Mouse (Mus musculus) G1E (cell line): ENCODE data around the gene Sycp2. TPM values are rescaled to one million over a fixed set of nuclear protein-coding genes. Genes with fewer than 3 reads are reported as not detected.

ENCODE experiments used
- ATAC-seq: 2 replicates; pipeline ENCODE4 v1.8.0; 2016; ENCODE audit warnings: mild to moderate bottlenecking; ENCODE audit not compliant: insufficient number of reproducible peaks, poor library complexity, low FRiP score, severe bottlenecking; ENCODE audit errors: extremely low read depth
- DNase-seq: peaks from one replicate; pipeline ENCODE4 v3.0.0; 2012; ENCODE audit warnings: low spot score
- H3K27me3 ChIP-seq: 2 replicates; pipeline ENCODE4 v1.6.1; 2012; ENCODE audit warnings: mild to moderate bottlenecking, low read length, inconsistent platforms; ENCODE audit not compliant: insufficient read depth
- H3K36me3 ChIP-seq: replicated peaks from 2 replicates; pipeline ENCODE3; 2012; ENCODE audit warnings: mild to moderate bottlenecking, inconsistent platforms
- H3K4me1 ChIP-seq: 2 replicates; pipeline ENCODE4 v1.6.1; 2012; ENCODE audit warnings: low read depth, low read length, inconsistent platforms, mixed read lengths; ENCODE audit not compliant: insufficient read depth
- H3K4me3 ChIP-seq: 2 replicates; pipeline ENCODE4 v1.5.1; 2012; ENCODE audit warnings: low read depth, mild to moderate bottlenecking, inconsistent platforms, low read length, moderate library complexity, mixed read lengths
- H3K9me3 ChIP-seq: replicated peaks from 2 replicates; pipeline ENCODE4 v1.6.1; 2012; ENCODE audit warnings: inconsistent platforms
- CTCF ChIP-seq: IDR thresholded peaks from 2 replicates; pipeline ENCODE4 v1.5.1; 2012; ENCODE audit warnings: low read depth, low read length, inconsistent platforms, mixed read lengths
- GATA1 ChIP-seq: IDR thresholded peaks from 2 replicates; pipeline ENCODE4 v1.6.1; 2012; ENCODE audit warnings: borderline replicate concordance, low read length, inconsistent platforms, mixed read lengths
- GATA2 ChIP-seq: IDR thresholded peaks from 2 replicates; pipeline ENCODE4 v1.6.1; 2012; ENCODE audit warnings: low read depth, low read length, inconsistent platforms, borderline replicate concordance
- POLR2AphosphoS5 ChIP-seq: IDR thresholded peaks from 2 replicates; pipeline ENCODE4 v1.6.1; 2012; ENCODE audit warnings: low read depth, low read length, inconsistent platforms; ENCODE audit not compliant: insufficient replicate concordance
- TAL1 ChIP-seq: conservative IDR thresholded peaks from 2 replicates; pipeline ENCODE4 v1.6.1; 2012; ENCODE audit warnings: low read depth, low read length, inconsistent platforms, mixed read lengths
- polyA plus RNA-seq: library from polyadenylated mRNA; stranded (reverse); fragments of >175 nt; gene quantifications from 2 replicates; pipeline ENCODE4 v1.2.3, GENCODE M21; 2012
- total RNA-seq, 2 experiments: library from RNA; stranded (forward) in 1 of 2; stranded (reverse) in 1 of 2; fragments of 200-1000 nt in 1 of 2; fragments of >200 nt in 1 of 2; fragmentation: Nextera tagmentation in 1 of 2; gene quantifications; 2 replicates each; pipeline ENCODE4 v1.2.3; 2014 to 2017

The Sycp2 gene
- total and polyA plus RNA-seq, 3 experiments, result not detected

DNA sequence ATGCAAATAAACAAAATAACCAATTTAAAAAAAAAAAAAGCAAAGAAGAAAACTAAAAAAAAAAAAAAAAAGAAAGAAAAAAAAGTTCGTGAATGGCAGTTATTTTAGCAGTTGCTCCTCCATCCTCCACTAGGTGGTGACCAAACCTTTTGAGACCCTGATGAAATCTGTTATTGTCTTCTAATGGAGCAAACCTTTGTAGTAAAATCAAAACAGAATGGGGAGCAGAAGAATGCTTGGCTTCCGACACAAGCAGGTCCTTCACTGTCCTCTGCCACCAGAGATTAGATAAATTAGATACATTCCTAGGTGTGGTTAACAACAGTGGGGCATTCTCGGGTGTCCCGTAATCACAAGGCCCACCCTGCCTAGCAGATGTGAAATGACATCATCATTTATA lies 18.7 kb upstream of the Sycp2 start:
- Histone ChIP-seq H3K27me3 (no peaks in the 10 kb centered on the region), H3K36me3 (no peaks in the 10 kb centered on the region), H3K4me1 (no peaks in the 10 kb centered on the region), H3K9me3 (peaks cover 71% of the 10 kb centered on the region), H3K4me3 (no peak overlapping the region)
- DNase-seq, result no peak
- no peak for ATAC-seq
- TF ChIP-seq POLR2AphosphoS5 (no peak), GATA1 (no peak), GATA2 (no peak), CTCF (no peak), TAL1 (no peak)

- Histone ChIP-seq H3K4me3 (no peak overlapping the region), H3K4me1 (no peaks in the 10 kb centered on the region), H3K27me3 (no peaks in the 10 kb centered on the region), H3K9me3 (peaks cover 68% of the 10 kb centered on the region), H3K36me3 (no peaks in the 10 kb centered on the region)
- no peak for DNase-seq
- no peak for ATAC-seq
- TF ChIP-seq TAL1 (no peak), GATA2 (no peak), POLR2AphosphoS5 (no peak), GATA1 (no peak), CTCF (no peak)
These were observed 15.7 kb upstream of the Sycp2 start for GRCm38 (mm10) chr2:178423223-178423622.

DNA sequence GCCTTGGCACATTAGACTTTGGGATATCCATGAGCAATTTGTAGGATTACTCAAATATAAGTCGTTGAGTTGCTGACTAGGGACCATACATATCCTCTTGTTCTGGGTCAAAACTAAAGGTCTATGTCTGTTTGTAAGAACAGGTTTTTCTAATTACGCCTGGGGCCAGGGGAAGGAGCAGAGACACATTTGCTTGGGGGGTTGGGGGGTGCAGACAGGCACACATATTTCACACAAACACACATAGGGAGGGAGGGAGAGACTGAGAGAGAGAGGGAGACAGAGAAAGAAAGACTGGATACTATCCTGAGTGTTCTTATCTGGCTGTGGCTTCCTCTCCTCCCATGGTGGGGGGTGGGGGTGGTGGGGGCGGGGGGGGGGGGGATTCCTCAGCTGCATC lies 14.7 kb upstream of the Sycp2 start:
- Histone ChIP-seq H3K4me1 (no peaks in the 10 kb centered on the region), H3K4me3 (no peak overlapping the region), H3K27me3 (no peaks in the 10 kb centered on the region), H3K36me3 (no peaks in the 10 kb centered on the region), H3K9me3 (peaks cover 68% of the 10 kb centered on the region)
- TF ChIP-seq GATA2 (no peak), TAL1 (no peak)
- no peak for ATAC-seq
- no peak for DNase-seq

DNA sequence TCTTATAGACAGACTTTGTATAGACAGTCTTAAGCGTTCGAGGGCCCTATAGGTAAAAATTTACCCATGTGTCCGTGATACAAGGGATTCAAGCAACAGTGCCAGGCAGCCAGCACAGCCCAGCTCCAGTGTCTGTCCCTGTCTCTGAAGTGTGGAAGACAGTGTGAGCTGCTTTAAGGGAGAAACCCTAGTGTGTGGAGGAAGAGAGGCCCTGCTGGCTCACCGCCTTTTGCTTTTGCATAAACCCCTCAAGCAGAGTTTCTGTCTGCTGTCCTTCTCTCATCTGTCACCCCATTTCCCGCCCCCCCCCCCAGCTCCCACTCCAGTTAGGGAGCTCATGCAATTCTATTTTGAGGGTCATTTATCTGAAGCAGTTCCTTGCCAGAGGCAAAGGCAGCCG lies 14.1 kb upstream of the Sycp2 start:
- Histone ChIP-seq H3K4me1 (no peaks in the 10 kb centered on the region), H3K4me3 (no peak overlapping the region), H3K9me3 (peaks cover 68% of the 10 kb centered on the region), H3K27me3 (no peaks in the 10 kb centered on the region), H3K36me3 (no peaks in the 10 kb centered on the region)
- TF ChIP-seq GATA1 (no peak), TAL1 (no peak), GATA2 (no peak), CTCF (no peak), POLR2AphosphoS5 (no peak)
- no peak for DNase-seq
- ATAC-seq, result no peak

GRCm38 (mm10) chr2:178420576-178420975 lies 13.1 kb upstream of the Sycp2 start:
- H3K36me3 ChIP-seq, result no peaks in the 10 kb centered on the region
- DNase-seq (no peak), ATAC-seq (no peak)
- no peaks in the 10 kb centered on the region for H3K4me1 ChIP-seq
- H3K9me3 ChIP-seq, result peaks cover 73% of the 10 kb centered on the region
- H3K27me3 ChIP-seq, result no peaks in the 10 kb centered on the region
- H3K4me3 ChIP-seq, result no peak overlapping the region
- TF ChIP-seq TAL1 (no peak), GATA2 (no peak), GATA1 (no peak), CTCF (no peak), POLR2AphosphoS5 (no peak)

DNA sequence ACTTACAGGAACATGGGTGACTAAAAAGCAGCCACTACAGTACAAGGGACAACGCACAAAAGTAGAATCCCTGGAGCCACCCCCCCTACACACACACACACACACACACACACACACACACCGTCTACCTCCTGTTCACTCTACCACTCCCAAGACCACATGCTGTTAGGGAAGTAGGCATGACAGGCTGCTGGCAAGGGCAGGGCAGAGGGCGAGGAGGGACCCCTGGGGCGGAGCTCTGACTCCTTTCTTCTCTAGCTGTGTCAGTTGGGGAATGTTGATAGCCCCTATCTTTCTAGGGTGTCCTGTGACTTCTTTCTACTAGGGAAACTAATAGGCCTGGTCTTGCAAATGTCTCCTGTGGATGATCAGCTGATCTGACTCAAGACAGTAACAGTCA lies 9.5 kb upstream of the Sycp2 start:
- Histone ChIP-seq H3K27me3 (no peaks in the 10 kb centered on the region; the same call in 1 of the 2 replicates), H3K4me3 (no peak overlapping the region), H3K9me3 (peaks cover 81% of the 10 kb centered on the region), H3K4me1 (no peaks in the 10 kb centered on the region), H3K36me3 (no peaks in the 10 kb centered on the region)
- ATAC-seq, result no peak
- TF ChIP-seq GATA1 (no peak), TAL1 (no peak), GATA2 (no peak), POLR2AphosphoS5 (no peak), CTCF (no peak)
- DNase-seq, result no peak

- no peaks in the 10 kb centered on the region; the same call in 1 of the 2 replicates for H3K27me3 ChIP-seq
- no peak overlapping the region for H3K4me3 ChIP-seq
- no peaks in the 10 kb centered on the region for H3K4me1 ChIP-seq
- H3K9me3 ChIP-seq, result peaks cover 84% of the 10 kb centered on the region
- DNase-seq (no peak), ATAC-seq (no peak)
- TF ChIP-seq CTCF, result no peak
- no peak for TF ChIP-seq GATA2
- no peak for TF ChIP-seq POLR2AphosphoS5
- no peak for TF ChIP-seq GATA1
- TF ChIP-seq TAL1, result no peak
- no peaks in the 10 kb centered on the region for H3K36me3 ChIP-seq
These were observed 8.9 kb upstream of the Sycp2 start for GRCm38 (mm10) chr2:178416427-178416826.
